Mouse (Mus musculus) adrenal gland, adult 2 months (tissue): ENCODE measurements around the gene Ndufa8. TPM values are rescaled to one million over a fixed set of nuclear protein-coding genes. Genes with fewer than 3 reads are reported as not detected.

ENCODE experiments used
- polyA plus RNA-seq: library from polyadenylated mRNA; depleted of rRNA; stranded (reverse); fragments of >200 nt; gene quantifications from 2 replicates; pipeline ENCODE4 v1.2.3, GENCODE M21; 2012; rRNA removed
- total RNA-seq, 2 experiments: library from RNA; stranded (reverse); gene quantifications; 2 replicates each; pipeline ENCODE4 v1.2.3; 2021

Ndufa8 gene
- total and polyA plus RNA-seq, 3 experiments, result 48.8 to 258 (median 192) TPM

Other genes starting within 250 kb of the Ndufa8 start
- gene Ttll11, start 69.5 kb downstream of the Ndufa8 start, total RNA-seq, result 1 to 10 TPM; 2.1 to 6.1 TPM
- 3.9 and 4.0 TPM in 2 replicates for gene Ttll11, start 69.5 kb downstream of the Ndufa8 start, polyA plus RNA-seq
- gene Morn5, start 52 bp upstream of the Ndufa8 start, total RNA-seq, result not detected
- 0.33 TPM in 1 of 2 replicates, not detected in the other for gene Morn5, start 52 bp upstream of the Ndufa8 start, polyA plus RNA-seq
- gene Lhx6, start 56.0 kb upstream of the Ndufa8 start, total RNA-seq, result 1 to 10 TPM; 2.0 to 2.3 TPM
- 3.4 and 5.2 TPM in 2 replicates for gene Lhx6, start 56.0 kb upstream of the Ndufa8 start, polyA plus RNA-seq
- 10 to 100 TPM; 24.0 to 31.8 TPM for gene Mrrf, start 87.0 kb upstream of the Ndufa8 start, total RNA-seq
- gene Mrrf, start 87.0 kb upstream of the Ndufa8 start, polyA plus RNA-seq, result 18.5 and 22.2 TPM in 2 replicates
- 10 to 100 TPM; 27.0 to 27.1 TPM for gene Rbm18, start 87.4 kb upstream of the Ndufa8 start, total RNA-seq
- gene Rbm18, start 87.4 kb upstream of the Ndufa8 start, polyA plus RNA-seq, result 3.2 and 3.6 TPM in 2 replicates
- gene Ptgs1, start 181.0 kb upstream of the Ndufa8 start, total RNA-seq, result 10 to 100 TPM; 15.0 to 15.6 TPM
- 17.9 and 26.2 TPM in 2 replicates for gene Ptgs1, start 181.0 kb upstream of the Ndufa8 start, polyA plus RNA-seq